Mouse (Mus musculus) thymus, postnatal 25 days (tissue): Measurements from ENCODE around the gene Defb10.
"Not testable (repeated sequence)": the region's sequence is repeated elsewhere in the genome, so short reads cannot be mapped to it uniquely, and the experiment has no call there.

Source experiments
- DNase-seq: peaks from one replicate; pipeline ENCODE4 v3.0.0; 2022

The Defb10 gene

DNA sequence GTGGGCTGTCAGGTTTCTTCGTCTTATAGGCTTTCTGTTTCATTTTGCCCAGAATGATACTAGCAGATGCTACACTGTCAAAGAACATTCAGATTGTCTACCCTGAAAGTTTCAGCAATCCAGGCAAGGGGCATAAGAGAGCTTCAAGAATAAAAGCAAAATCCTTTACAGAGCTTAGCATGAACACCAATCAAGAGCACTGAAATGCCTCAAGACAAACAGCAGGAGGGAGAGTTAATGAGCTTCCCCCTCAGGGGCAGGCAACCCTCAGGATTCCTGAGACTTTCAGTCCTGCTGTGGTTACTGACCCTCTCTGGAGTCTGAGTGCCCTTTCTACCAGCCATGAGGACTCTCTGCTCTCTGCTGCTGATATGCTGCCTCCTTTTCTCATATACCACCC is at the start of gene Defb10:
Gene Defb10, plus strand, starts transcription at position 316 of the 400 bp plus-strand sequence.
- not testable (repeated sequence) for DNase-seq

DNA sequence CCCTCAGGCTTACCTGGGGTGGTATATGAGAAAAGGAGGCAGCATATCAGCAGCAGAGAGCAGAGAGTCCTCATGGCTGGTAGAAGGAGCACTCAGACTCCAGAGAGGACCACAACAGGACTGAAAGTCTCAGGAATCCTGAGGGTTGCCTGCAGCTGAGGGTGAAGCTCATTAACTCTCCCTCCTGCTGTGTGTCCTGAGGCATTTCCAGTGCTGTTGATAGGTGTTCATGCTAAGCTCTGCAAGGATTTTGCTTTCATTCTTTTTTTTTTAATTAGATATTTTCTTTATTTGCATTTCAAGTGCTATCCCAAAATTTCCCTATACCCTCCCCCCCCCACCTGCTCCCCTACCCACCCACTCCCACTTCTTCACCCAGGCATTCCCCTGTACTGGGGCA is 26.6 kb downstream of the Defb10 start, which contains the start of gene Defb9:
Gene Defb9, minus strand, starts transcription at position 101 of the 400 bp plus-strand sequence.
- DNase-seq: not testable (repeated sequence)

DNA sequence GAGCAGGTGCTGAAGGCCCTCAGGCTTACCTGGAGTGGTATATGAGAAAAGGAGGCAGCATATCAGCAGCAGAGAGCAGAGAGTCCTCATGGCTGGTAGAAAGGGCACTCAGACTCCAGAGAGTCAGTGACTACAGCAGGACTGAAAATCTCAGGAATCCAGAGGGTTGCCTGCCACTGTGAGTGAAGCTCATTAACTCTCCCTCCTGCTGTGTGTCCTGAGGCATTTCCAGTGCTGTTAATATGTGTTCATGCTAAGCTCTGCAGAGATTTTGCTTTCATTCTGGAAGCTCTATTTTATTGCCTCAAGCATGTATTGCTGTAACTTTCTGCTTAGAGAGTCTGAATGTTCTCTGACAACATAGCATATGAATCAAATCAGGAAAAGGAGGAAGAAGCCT is 47.6 kb downstream of the Defb10 start, which contains the start of gene Defb11:
Gene Defb11, minus strand, starts transcription at position 123 of the 400 bp plus-strand sequence.
- not testable (repeated sequence) for DNase-seq
